Mouse (Mus musculus): ENCODE results near the gene Pcare. TPM values are rescaled to one million over a fixed set of nuclear protein-coding genes. Genes with fewer than 3 reads are reported as not detected.

Gene Pcare
- not detected for polyA plus RNA-seq (2017; shearing (Covaris generic))

DNA sequence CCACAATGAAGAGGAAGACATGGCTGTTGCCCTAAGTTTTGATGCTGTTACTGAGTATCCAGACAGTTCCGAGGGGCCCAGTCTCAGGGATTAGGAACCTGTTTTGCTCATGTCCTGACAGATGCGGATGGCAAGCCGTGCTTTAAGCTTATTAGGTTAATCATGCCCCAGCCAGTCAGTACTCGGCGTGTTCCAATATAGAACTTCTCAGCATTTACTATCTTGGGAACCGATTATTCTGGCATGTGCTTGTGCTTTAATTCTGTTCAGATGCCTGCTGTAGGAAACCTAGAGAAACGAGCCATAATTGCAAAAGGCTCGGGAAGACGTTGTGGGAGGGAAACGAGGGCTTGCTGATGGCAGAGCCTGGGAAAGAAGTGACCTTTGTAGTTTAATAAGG, at the start of gene Pcare:
TSS of gene Pcare (minus strand) at position 64 of the 400 bp plus-strand sequence.

GRCm38 (mm10) chr17:71768173-71768572, 15.5 kb upstream of the Pcare start, which contains the start of gene Clip4:
Gene Clip4, plus strand, starts transcription at chr17:71768473.

Other genes starting within 250 kb of the Pcare start
- gene Ndc80, start 226.0 kb downstream of the Pcare start, polyA plus RNA-seq (2017; shearing (Covaris generic)) = 10.3 TPM
- gene Spdya, start 200.8 kb downstream of the Pcare start, polyA plus RNA-seq (2017; shearing (Covaris generic)) = 0.61 TPM
- 170 TPM for gene Wdr43, start 137.0 kb downstream of the Pcare start, polyA plus RNA-seq (2017; shearing (Covaris generic))
- gene Togaram2, start 79.6 kb downstream of the Pcare start, polyA plus RNA-seq (2017; shearing (Covaris generic)) = 0.59 TPM
- gene Clip4, start 15.6 kb upstream of the Pcare start, polyA plus RNA-seq (2017; shearing (Covaris generic)) = 0.16 TPM